Mouse (Mus musculus) lung, embryonic 14.5 days (tissue): ENCODE data around the gene Glb1l. TPM values are rescaled to one million over a fixed set of nuclear protein-coding genes. Genes with fewer than 3 reads are reported as not detected.
"Not testable (repeated sequence)": the region's sequence is repeated elsewhere in the genome, so short reads cannot be mapped to it uniquely, and the experiment has no call there.

Source experiments
- ATAC-seq: fragments of 200-750 bp; cut with Nextera tagmentation; 2 replicates; pipeline ENCODE4 v1.8.0; 2017; ENCODE audit warnings: mild to moderate bottlenecking, moderate TSS enrichment, moderate library complexity; ENCODE audit not compliant: insufficient read depth
- DNase-seq: peaks from one replicate; pipeline ENCODE4 v3.0.0-alpha.2; 2015
- H3K27ac ChIP-seq: fragments of 300-500 bp; sonication (generic); 2 replicates; pipeline ENCODE4 v1.5.1; 2014; ENCODE audit warnings: low read depth, mild to moderate bottlenecking, moderate library complexity
- H3K27me3 ChIP-seq: fragments of 300-500 bp; sonication (generic); 2 replicates; pipeline ENCODE4 v1.6.1; 2014; ENCODE audit warnings: low read length, control low read depth; ENCODE audit not compliant: insufficient read depth
- H3K36me3 ChIP-seq: fragments of 300-500 bp; sonication (generic); 2 replicates; pipeline ENCODE4 v1.6.1; 2014; ENCODE audit warnings: control low read depth; ENCODE audit not compliant: insufficient read depth
- H3K4me1 ChIP-seq: fragments of 300-500 bp; sonication (generic); 2 replicates; pipeline ENCODE4 v1.6.1; 2014; ENCODE audit warnings: antibody characterized with exemption, control low read depth; ENCODE audit not compliant: insufficient read depth
- H3K4me2 ChIP-seq: fragments of 300-500 bp; sonication (generic); 2 replicates; pipeline ENCODE4 v1.6.1; 2014; ENCODE audit warnings: mild to moderate bottlenecking
- H3K4me3 ChIP-seq: fragments of 300-500 bp; sonication (generic); 2 replicates; pipeline ENCODE4 v1.5.1; 2014; ENCODE audit warnings: low read depth, low read length
- H3K9ac ChIP-seq: fragments of 300-500 bp; sonication (generic); 2 replicates; pipeline ENCODE4 v1.6.1; 2014
- H3K9me3 ChIP-seq: fragments of 300-500 bp; sonication (generic); 2 replicates; pipeline ENCODE4 v1.6.1; 2016; ENCODE audit warnings: low read depth, low read length, control low read depth
- CTCF ChIP-seq: IDR thresholded peaks from 2 replicates; pipeline ENCODE4 v1.5.1; 2016; ENCODE audit warnings: antibody characterized with exemption, low read depth
- WGBS: fragments of 180-500 bp; shearing (Covaris S2); extraction: QIAGEN DNeasy Blood & Tissue Kit; methylation state at CpG from one replicate; pipeline ENCODE4 v1.1.7; 2014; 5-methylcytosine and 5-hydroxymethylcytosine counted together
- polyA plus RNA-seq: library from polyadenylated mRNA; unstranded; fragments of >200 nt; fragmentation: Nextera tagmentation; extraction: Ambion mirVana; gene quantifications from 2 replicates; pipeline ENCODE4 v1.2.1, GENCODE M21; 2014

Gene Glb1l
- polyA plus RNA-seq, 1 experiment from 2014 or later, result 16.0 TPM

DNA sequence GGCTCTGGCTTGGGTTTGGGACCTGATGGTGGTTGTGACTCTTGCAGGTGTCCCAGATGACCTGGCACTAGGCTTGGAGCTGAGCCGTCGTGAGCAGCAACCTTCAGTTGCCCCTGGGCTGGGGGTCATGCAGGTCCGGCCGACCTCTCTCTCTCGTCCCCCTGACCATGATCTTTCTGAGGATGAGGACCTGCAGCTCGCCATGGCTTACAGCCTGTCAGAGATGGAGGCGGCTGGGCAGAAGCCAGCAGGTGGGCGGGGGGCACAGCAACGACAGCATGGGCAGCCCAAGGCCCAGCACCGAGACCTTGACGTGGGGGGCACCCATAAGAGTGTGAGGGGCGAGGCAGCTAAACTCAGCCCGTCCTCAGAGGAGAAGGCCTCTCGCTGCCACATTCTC lies 32.8 kb upstream of the Glb1l start:
- no peak for TF ChIP-seq CTCF
- no peak overlapping the region for H3K27ac ChIP-seq
- H3K27me3 ChIP-seq, result no peaks in the 10 kb centered on the region
- H3K4me2 ChIP-seq, result no peak overlapping the region
- no peak overlapping the region for H3K9ac ChIP-seq
- H3K36me3 ChIP-seq, result peaks cover 21% of the 10 kb centered on the region
- DNase-seq (no peak), ATAC-seq (no peak)
- peaks cover 7% of the 10 kb centered on the region; the same call in 1 of the 2 replicates for H3K4me1 ChIP-seq
- WGBS, result 85% methylated on average over 14 of the region's 14 CpGs
- no peaks in the 10 kb centered on the region for H3K9me3 ChIP-seq
- H3K4me3 ChIP-seq, result no peak overlapping the region

DNA sequence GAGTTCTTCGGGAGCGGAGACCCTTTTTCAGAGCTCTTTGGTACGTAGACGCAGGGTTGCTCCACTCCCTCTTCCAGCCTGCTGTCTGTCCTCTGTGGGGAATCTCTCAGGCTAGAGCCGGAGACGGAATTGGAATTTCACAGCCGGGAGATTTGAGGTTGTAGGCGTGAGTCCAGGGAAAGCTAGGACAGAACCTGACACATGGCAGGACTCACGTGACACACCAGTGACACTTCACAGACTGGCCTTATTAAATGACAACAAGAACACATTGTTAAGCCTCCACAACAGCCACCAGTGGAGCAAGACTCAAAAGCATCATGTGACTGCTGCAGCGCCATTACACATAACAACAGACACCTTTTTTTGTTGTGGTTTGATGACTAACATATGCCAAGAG lies 29.0 kb upstream of the Glb1l start:
- DNase-seq (no peak), ATAC-seq (no peak)
- Histone ChIP-seq H3K9ac (no peak overlapping the region), H3K4me3 (no peak overlapping the region), H3K4me1 (peaks cover 4% of the 10 kb centered on the region; the same call in 1 of the 2 replicates), H3K36me3 (peaks cover 21% of the 10 kb centered on the region), H3K4me2 (no peak overlapping the region), H3K9me3 (no peaks in the 10 kb centered on the region), H3K27ac (no peak overlapping the region), H3K27me3 (no peaks in the 10 kb centered on the region)
- TF ChIP-seq CTCF, result no peak
- WGBS, result 80% methylated on average over 10 of the region's 10 CpGs

DNA sequence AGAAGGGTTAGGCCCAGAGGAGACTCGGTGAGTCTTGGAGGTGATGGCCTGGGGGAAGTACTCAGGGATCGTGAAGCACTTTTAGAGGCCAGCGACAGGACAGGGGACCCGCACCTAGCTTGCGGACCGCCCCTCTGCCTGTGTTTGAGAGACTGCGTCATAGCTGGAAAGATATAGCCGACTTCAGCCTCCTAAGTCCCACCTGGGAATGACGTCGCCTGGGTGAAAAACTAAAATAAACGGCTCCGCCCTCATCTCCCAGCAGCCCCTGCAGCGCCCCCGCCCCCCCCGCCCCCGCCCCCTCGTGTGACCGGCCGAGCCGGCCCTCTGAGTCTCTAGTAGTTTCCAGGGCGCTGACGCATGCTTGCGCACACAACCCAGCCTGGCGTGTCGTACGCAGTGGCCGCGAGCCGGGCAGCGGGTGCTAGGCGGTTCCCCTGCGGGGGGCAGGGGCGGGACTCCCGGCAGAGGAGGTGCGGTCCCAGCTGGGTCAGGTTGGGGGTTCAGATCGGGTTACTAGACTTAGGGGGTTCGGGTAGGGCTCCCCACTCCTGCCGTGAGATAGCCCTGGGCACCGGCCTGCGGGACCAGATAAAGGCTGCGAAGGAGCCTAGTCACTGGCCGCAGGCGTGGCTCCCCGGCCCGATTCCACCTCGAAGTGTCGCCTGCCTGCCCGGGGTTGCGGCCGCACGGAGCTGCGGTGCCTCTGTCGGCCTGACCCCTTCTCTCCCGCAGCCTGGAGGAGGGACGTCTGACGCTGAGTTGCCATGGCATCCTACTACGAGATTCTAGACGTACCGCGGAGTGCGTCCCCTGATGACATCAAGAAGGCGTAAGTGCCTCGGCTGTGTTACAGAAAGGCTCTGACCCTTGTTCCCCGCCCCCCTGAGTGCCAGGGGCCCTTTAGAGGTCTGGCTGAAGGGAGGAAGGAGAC lies 25.8 kb upstream of the Glb1l start, which contains the start of gene Dnajb2:
Dnajb2 (plus strand) TSS at position 290 of the 934 bp plus-strand sequence.
- no peaks in the 10 kb centered on the region for H3K9me3 ChIP-seq
- H3K9ac ChIP-seq, result peak within 1 kb of the TSS; percentile 74
- H3K4me1 ChIP-seq, result peaks cover 4% of the 10 kb centered on the region; the same call in 1 of the 2 replicates
- TF ChIP-seq CTCF, result no peak
- ATAC-seq (peak; percentile 94), DNase-seq (peak; percentile 88)
- H3K36me3 ChIP-seq, result peaks cover 7% of the 10 kb centered on the region; the same call in 1 of the 2 replicates
- H3K4me3 ChIP-seq, result peak within 1 kb of the TSS; percentile 68
- H3K27me3 ChIP-seq, result no peaks in the 10 kb centered on the region
- H3K27ac ChIP-seq, result peak within 1 kb of the TSS; percentile 89
- peak within 1 kb of the TSS; percentile 92 for H3K4me2 ChIP-seq
- under 1% methylated on average over 64 of the region's 64 CpGs for WGBS

DNA sequence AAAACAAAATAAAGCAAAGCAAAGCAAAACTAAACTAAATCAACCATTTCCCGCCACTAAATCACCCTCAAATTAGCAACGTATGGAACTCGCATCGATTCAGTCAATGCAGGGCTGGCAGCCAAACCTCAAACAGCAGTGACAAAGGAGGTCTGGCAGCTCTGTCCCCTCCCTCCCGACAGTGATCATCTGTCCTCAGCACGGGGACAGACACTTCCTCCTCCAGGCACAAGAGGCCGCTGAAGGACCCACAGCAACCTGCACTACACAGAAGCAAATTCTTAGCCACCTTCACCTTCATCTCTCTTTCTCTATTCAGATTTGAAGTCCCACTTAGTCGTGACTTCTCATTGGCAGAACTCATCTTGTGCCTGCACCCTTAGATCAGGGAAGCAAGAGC lies 24.0 kb upstream of the Glb1l start:
- ATAC-seq, result peak; percentile 28; the same call in 1 of the 2 replicates
- peak; percentile 71 for TF ChIP-seq CTCF
- H3K4me2 ChIP-seq, result no peak overlapping the region

DNA sequence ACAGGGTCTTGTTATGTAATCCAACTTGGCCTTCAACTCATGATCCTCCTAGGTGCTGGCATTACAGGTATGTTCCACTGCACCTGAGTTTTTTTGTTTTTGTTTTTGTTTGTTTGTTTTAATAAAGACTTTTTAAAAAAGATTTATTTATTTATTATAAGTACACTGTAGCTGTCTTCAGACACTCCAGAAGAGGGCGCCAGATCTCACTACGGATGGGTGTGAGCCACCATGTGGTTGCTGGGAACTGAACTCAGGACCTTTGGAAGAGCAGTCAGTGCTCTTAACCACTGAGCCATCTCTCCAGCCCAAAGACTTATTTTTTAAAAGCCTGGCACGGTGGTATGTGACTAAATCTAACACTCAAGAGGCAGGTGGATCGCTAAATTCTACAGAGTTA lies 21.9 kb upstream of the Glb1l start:
- H3K9me3 ChIP-seq, ATAC-seq, H3K27me3 ChIP-seq, H3K27ac ChIP-seq, H3K4me2 ChIP-seq, H3K9ac ChIP-seq, H3K4me3 ChIP-seq, H3K4me1 ChIP-seq, H3K36me3 ChIP-seq, DNase-seq: not testable (repeated sequence)
- 65% methylated on average over 4 of the region's 4 CpGs for WGBS

More for the DNA sequence above, 24.0 kb upstream of the Glb1l start:
- Histone ChIP-seq H3K4me1 (peaks cover 4% of the 10 kb centered on the region; the same call in 1 of the 2 replicates), H3K9ac (no peak overlapping the region), H3K9me3 (no peaks in the 10 kb centered on the region), H3K36me3 (no peaks in the 10 kb centered on the region), H3K4me3 (no peak overlapping the region), H3K27ac (no peak overlapping the region), H3K27me3 (no peaks in the 10 kb centered on the region)
- 2% methylated on average over 8 of the region's 8 CpGs for WGBS
- DNase-seq, result peak; percentile 75

DNA sequence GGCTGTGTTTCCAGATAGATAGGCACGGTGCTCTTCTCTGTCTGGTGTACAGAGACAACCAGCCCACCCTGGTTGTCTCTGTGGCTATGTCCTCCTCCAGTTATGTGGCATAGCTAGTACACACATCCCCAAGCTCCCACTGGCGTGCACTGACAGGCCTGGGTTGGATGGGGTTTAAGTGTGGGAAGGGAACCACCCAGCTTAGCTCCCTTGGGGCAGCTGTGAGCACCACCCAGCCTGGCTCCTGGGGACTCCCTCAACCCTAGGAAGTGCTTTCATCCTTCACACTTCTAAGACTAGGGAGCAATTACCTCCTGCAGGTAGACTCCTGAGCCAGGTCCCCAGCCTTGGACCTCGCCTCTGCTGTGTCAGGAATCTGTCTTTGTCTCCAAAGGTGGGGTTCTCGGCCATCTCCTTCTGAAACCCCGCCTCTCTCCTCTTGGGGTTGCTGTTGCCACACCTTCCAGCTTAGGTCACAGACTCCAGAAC lies 21.1 kb upstream of the Glb1l start, which contains the start of gene A630095N17Rik:
A630095N17Rik (minus strand) TSS at position 439 of the 489 bp plus-strand sequence.
- DNase-seq (no peak), ATAC-seq (no peak)
- no peak within 1 kb of the TSS for H3K4me3 ChIP-seq
- no peaks in the 10 kb centered on the region for H3K9me3 ChIP-seq
- no peak within 1 kb of the TSS for H3K4me2 ChIP-seq
- H3K27me3 ChIP-seq, result no peaks in the 10 kb centered on the region
- no peaks in the 10 kb centered on the region for H3K36me3 ChIP-seq
- H3K4me1 ChIP-seq, result no peaks in the 10 kb centered on the region
- no peak within 1 kb of the TSS for H3K9ac ChIP-seq
- 71% methylated on average over 5 of the region's 5 CpGs for WGBS
- no peak within 1 kb of the TSS for H3K27ac ChIP-seq
- no peak for TF ChIP-seq CTCF

DNA sequence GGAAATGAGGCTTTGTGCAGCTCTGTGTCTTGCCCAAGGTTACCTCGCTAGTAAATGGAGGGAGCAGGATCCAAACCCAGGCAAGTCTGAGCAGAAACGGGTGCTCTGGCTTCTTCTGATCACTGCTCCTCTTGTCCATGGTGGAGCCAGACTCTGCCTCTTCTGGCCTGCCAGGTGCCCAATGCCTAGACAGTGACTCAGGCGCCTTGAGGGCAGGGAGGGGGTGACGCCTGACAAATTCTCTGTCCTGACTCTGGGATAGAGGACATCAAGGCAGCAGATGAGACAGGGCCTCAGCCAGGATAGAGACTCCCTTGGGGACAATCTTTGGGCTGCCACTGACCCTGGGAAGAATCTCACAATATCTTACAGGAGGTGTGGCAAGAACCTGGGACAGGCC lies 20.6 kb upstream of the Glb1l start:
- no peaks in the 10 kb centered on the region for H3K27me3 ChIP-seq
- H3K9ac ChIP-seq, result no peak overlapping the region
- no peak overlapping the region for H3K4me2 ChIP-seq
- no peak for TF ChIP-seq CTCF
- 66% methylated on average over 4 of the region's 4 CpGs for WGBS
- H3K27ac ChIP-seq, result no peak overlapping the region
- no peaks in the 10 kb centered on the region for H3K4me1 ChIP-seq
- no peak for DNase-seq
- ATAC-seq, result no peak
- no peaks in the 10 kb centered on the region for H3K9me3 ChIP-seq
- H3K36me3 ChIP-seq, result no peaks in the 10 kb centered on the region
- no peak overlapping the region for H3K4me3 ChIP-seq
